Mouse (Mus musculus) frontal cortex, adult (tissue): ENCODE measurements around the gene Nlrp4e.
"Not testable (repeated sequence)": the region's sequence is repeated elsewhere in the genome, so short reads cannot be mapped to it uniquely, and the experiment has no call there.

Experiments used
- ATAC-seq: cut with Nextera tagmentation; 2 replicates; pipeline ENCODE4 v1.9.2; 2017; ENCODE audit warnings: mild to moderate bottlenecking, moderate library complexity, mixed read lengths; ENCODE audit not compliant: low TSS enrichment

Nlrp4e gene

GRCm38 (mm10) chr7:23300892-23301291, at the start of gene Nlrp4e:
Gene Nlrp4e (plus strand): TSS chr7:23301192.
- not testable (repeated sequence) for ATAC-seq

- ATAC-seq, result not testable (repeated sequence)
Observed at GRCm38 (mm10) chr7:23251582-23251981, 49.4 kb upstream of the Nlrp4e start, which contains the start of gene Vmn1r166. Gene Vmn1r166 (minus strand): TSS chr7:23251682.

- not testable (repeated sequence) for ATAC-seq
Observed at GRCm38 (mm10) chr7:23278800-23279199, 22.2 kb upstream of the Nlrp4e start, which contains the start of gene Gm6902. Gene Gm6902 (minus strand): TSS chr7:23278900.

- not testable (repeated sequence) for ATAC-seq
Observed at GRCm38 (mm10) chr7:23358311-23358710, 57.3 kb downstream of the Nlrp4e start.

GRCm38 (mm10) chr7:23385589-23385988, 84.6 kb downstream of the Nlrp4e start, which contains the start of gene Nlrp5:
Gene Nlrp5 (plus strand): TSS chr7:23385889.
- no peak for ATAC-seq
